Mouse (Mus musculus) lung, postnatal 0 days (tissue): Measurements from ENCODE around the gene Babam2.

Experiments used
- CTCF ChIP-seq: IDR thresholded peaks from 2 replicates; pipeline ENCODE4 v1.5.1; 2016; ENCODE audit warnings: antibody characterized with exemption, mild to moderate bottlenecking
- EP300 ChIP-seq: IDR thresholded peaks from 2 replicates; pipeline ENCODE4 v1.6.1; 2016; ENCODE audit warnings: antibody characterized with exemption, mild to moderate bottlenecking, control low read depth

- TF ChIP-seq EP300 (no peak), CTCF (no peak)
Observed at GRCm38 (mm10) chr5:31713841-31714264, 16.4 kb downstream of the Babam2 start.
